Mouse (Mus musculus) liver, embryonic 16.5 days (tissue): ENCODE data around the gene Map4k1. TPM values are rescaled to one million over a fixed set of nuclear protein-coding genes. Genes with fewer than 3 reads are reported as not detected.

ENCODE experiments used
- ATAC-seq: fragments of 200-750 bp; cut with Nextera tagmentation; 2 replicates; pipeline ENCODE4 v1.8.0; 2017; ENCODE audit warnings: low read depth, mild to moderate bottlenecking, moderate number of reproducible peaks, moderate library complexity
- H3K27ac ChIP-seq: fragments of 300-500 bp; sonication (generic); 2 replicates; pipeline ENCODE4 v1.5.1; 2014; ENCODE audit warnings: mild to moderate bottlenecking, low read length
- H3K27me3 ChIP-seq: fragments of 300-500 bp; sonication (generic); 2 replicates; pipeline ENCODE4 v1.6.1; 2014; ENCODE audit warnings: low read depth, low read length, mixed read lengths; ENCODE audit not compliant: control insufficient read depth, insufficient read depth
- H3K36me3 ChIP-seq: fragments of 300-500 bp; sonication (generic); 2 replicates; pipeline ENCODE4 v1.6.1; 2014; ENCODE audit warnings: mild to moderate bottlenecking; ENCODE audit not compliant: control insufficient read depth, insufficient read depth
- H3K4me1 ChIP-seq: fragments of 300-500 bp; sonication (generic); 2 replicates; pipeline ENCODE4 v1.6.1; 2014; ENCODE audit warnings: low read depth, low read length, mixed read lengths; ENCODE audit not compliant: control insufficient read depth
- H3K4me2 ChIP-seq: fragments of 300-500 bp; sonication (generic); 2 replicates; pipeline ENCODE4 v1.6.1; 2014; ENCODE audit warnings: low read depth, low read length, mixed read lengths
- H3K4me3 ChIP-seq: fragments of 300-500 bp; sonication (generic); 2 replicates; pipeline ENCODE4 v1.5.1; 2014; ENCODE audit warnings: low read depth, mild to moderate bottlenecking, low read length
- H3K9ac ChIP-seq: fragments of 300-500 bp; sonication (generic); 2 replicates; pipeline ENCODE4 v1.6.1; 2014; ENCODE audit warnings: low read depth, low read length
- H3K9me3 ChIP-seq: fragments of 300-500 bp; sonication (generic); replicated peaks from 2 replicates; pipeline ENCODE4 v1.6.1; 2016; ENCODE audit warnings: low read length; ENCODE audit not compliant: control insufficient read depth
- WGBS: fragments of 180-500 bp; shearing (Covaris S2); extraction: QIAGEN DNeasy Blood & Tissue Kit; methylation state at CpG from one replicate; pipeline ENCODE4 v1.1.7; 2014; ENCODE audit not compliant: insufficient replicate concordance; 5-methylcytosine and 5-hydroxymethylcytosine counted together
- polyA plus RNA-seq: library from polyadenylated mRNA; unstranded; fragments of >200 nt; fragmentation: Nextera tagmentation; extraction: Ambion mirVana; gene quantifications from 2 replicates; pipeline ENCODE4 v1.2.1, GENCODE M21; 2015

Gene Map4k1
- polyA plus RNA-seq, 1 experiment from 2014 or later, result 28.3 TPM

- WGBS, result 46% methylated on average over 9 of the region's 9 CpGs
- no peak overlapping the region for H3K4me2 ChIP-seq
- ATAC-seq, result no peak
Measured at GRCm38 (mm10) chr7:29007224-29008101, 25.6 kb downstream of the Map4k1 start.

GRCm38 (mm10) chr7:29008171-29008570, 26.3 kb downstream of the Map4k1 start:
- H3K27ac ChIP-seq, result no peak overlapping the region
- H3K27me3 ChIP-seq, result no peaks in the 10 kb centered on the region
- no peaks in the 10 kb centered on the region for H3K9me3 ChIP-seq
- WGBS, result 81% methylated on average over 10 of the region's 10 CpGs
- H3K4me1 ChIP-seq, result peaks cover 3% of the 10 kb centered on the region
- ATAC-seq, result no peak
- H3K36me3 ChIP-seq, result no peaks in the 10 kb centered on the region
- H3K4me2 ChIP-seq, result no peak overlapping the region
- H3K9ac ChIP-seq, result no peak overlapping the region
- no peak overlapping the region for H3K4me3 ChIP-seq

More at GRCm38 (mm10) chr7:29007224-29008101, 25.6 kb downstream of the Map4k1 start:
- no peak overlapping the region for H3K27ac ChIP-seq
- H3K4me1 ChIP-seq, result peaks cover 3% of the 10 kb centered on the region
- no peaks in the 10 kb centered on the region for H3K9me3 ChIP-seq
- H3K36me3 ChIP-seq, result no peaks in the 10 kb centered on the region
- no peaks in the 10 kb centered on the region for H3K27me3 ChIP-seq
- no peak overlapping the region for H3K4me3 ChIP-seq
- H3K9ac ChIP-seq, result no peak overlapping the region

- ATAC-seq, result no peak
- 39% methylated on average over 9 of the region's 9 CpGs for WGBS
- H3K27ac ChIP-seq, result no peak overlapping the region
Measured at GRCm38 (mm10) chr7:29008714-29009113, 26.9 kb downstream of the Map4k1 start.

GRCm38 (mm10) chr7:29014984-29015383, 33.1 kb downstream of the Map4k1 start:
- ATAC-seq, result no peak
- no peak overlapping the region for H3K4me2 ChIP-seq
- no peak overlapping the region for H3K27ac ChIP-seq
- H3K9ac ChIP-seq, result no peak overlapping the region
- H3K4me1 ChIP-seq, result peaks cover 5% of the 10 kb centered on the region
- no peaks in the 10 kb centered on the region for H3K36me3 ChIP-seq
- 0 out of 2 replicates have a peak, but pooled peaks cover 2% of the 10 kb centered on the region for H3K9me3 ChIP-seq
- 85% methylated on average over 1 of the region's 1 CpGs for WGBS
- no peak overlapping the region for H3K4me3 ChIP-seq
- peaks cover 27% of the 10 kb centered on the region for H3K27me3 ChIP-seq

More at GRCm38 (mm10) chr7:29008714-29009113, 26.9 kb downstream of the Map4k1 start:
- Histone ChIP-seq H3K4me3 (no peak overlapping the region), H3K4me2 (no peak overlapping the region), H3K4me1 (peaks cover 3% of the 10 kb centered on the region), H3K27me3 (no peaks in the 10 kb centered on the region), H3K9me3 (no peaks in the 10 kb centered on the region), H3K36me3 (no peaks in the 10 kb centered on the region), H3K9ac (no peak overlapping the region)

- peak; percentile 19; the same call in 1 of the 2 replicates for ATAC-seq
- H3K27me3 ChIP-seq, result peaks cover 38% of the 10 kb centered on the region
- no peak overlapping the region for H3K27ac ChIP-seq
- H3K9me3 ChIP-seq, result 0 out of 2 replicates have a peak, but pooled peaks cover 2% of the 10 kb centered on the region
- H3K9ac ChIP-seq, result no peak overlapping the region
- H3K4me3 ChIP-seq, result no peak overlapping the region
- peaks cover 5% of the 10 kb centered on the region for H3K4me1 ChIP-seq
- 56% methylated on average over 7 of the region's 7 CpGs for WGBS
- no peak overlapping the region for H3K4me2 ChIP-seq
- H3K36me3 ChIP-seq, result no peaks in the 10 kb centered on the region
Measured at GRCm38 (mm10) chr7:29016440-29016839, 34.6 kb downstream of the Map4k1 start.

GRCm38 (mm10) chr7:29017222-29017621, 35.4 kb downstream of the Map4k1 start:
- WGBS, result 70% methylated on average over 7 of the region's 7 CpGs
- Histone ChIP-seq H3K4me2 (no peak overlapping the region), H3K9me3 (0 out of 2 replicates have a peak, but pooled peaks cover 2% of the 10 kb centered on the region), H3K27ac (no peak overlapping the region), H3K4me3 (no peak overlapping the region), H3K4me1 (peaks cover 5% of the 10 kb centered on the region), H3K27me3 (peaks cover 38% of the 10 kb centered on the region), H3K9ac (no peak overlapping the region), H3K36me3 (no peaks in the 10 kb centered on the region)
- ATAC-seq, result no peak

- no peak for ATAC-seq
- H3K9me3 ChIP-seq, result 0 out of 2 replicates have a peak, but pooled peaks cover 2% of the 10 kb centered on the region
- peaks cover 5% of the 10 kb centered on the region for H3K4me1 ChIP-seq
- H3K27ac ChIP-seq, result no peak overlapping the region
- no peak overlapping the region for H3K9ac ChIP-seq
- no peaks in the 10 kb centered on the region for H3K36me3 ChIP-seq
- H3K4me2 ChIP-seq, result peak overlapping the region; percentile 54
- peaks cover 38% of the 10 kb centered on the region for H3K27me3 ChIP-seq
- WGBS, result 3% methylated on average over 88 of the region's 88 CpGs
- H3K4me3 ChIP-seq, result peak overlapping the region; percentile 39
Measured at GRCm38 (mm10) chr7:29019447-29020220, 37.8 kb downstream of the Map4k1 start.

GRCm38 (mm10) chr7:29022479-29022878, 40.6 kb downstream of the Map4k1 start:
- H3K4me1 ChIP-seq, result peaks cover 12% of the 10 kb centered on the region
- ATAC-seq, result no peak
- no peaks in the 10 kb centered on the region for H3K9me3 ChIP-seq
- no peak overlapping the region for H3K9ac ChIP-seq
- no peak overlapping the region for H3K27ac ChIP-seq
- H3K4me2 ChIP-seq, result no peak overlapping the region
- peaks cover 36% of the 10 kb centered on the region for H3K27me3 ChIP-seq
- H3K36me3 ChIP-seq, result no peaks in the 10 kb centered on the region
- H3K4me3 ChIP-seq, result no peak overlapping the region
- WGBS, result 73% methylated on average over 8 of the region's 8 CpGs
